Mouse (Mus musculus) urinary bladder, postnatal 36 days (tissue): ENCODE measurements around the gene Abhd14a.
"Not testable (repeated sequence)": the region's sequence is repeated elsewhere in the genome, so short reads cannot be mapped to it uniquely, and the experiment has no call there.

Source experiments
- DNase-seq, 2 experiments: peaks; one replicate each; pipeline ENCODE4 v3.0.0; 2022; ENCODE audit warnings: low spot score in 2 of 2, mixed read lengths in 1 of 2

Gene Abhd14a

DNA sequence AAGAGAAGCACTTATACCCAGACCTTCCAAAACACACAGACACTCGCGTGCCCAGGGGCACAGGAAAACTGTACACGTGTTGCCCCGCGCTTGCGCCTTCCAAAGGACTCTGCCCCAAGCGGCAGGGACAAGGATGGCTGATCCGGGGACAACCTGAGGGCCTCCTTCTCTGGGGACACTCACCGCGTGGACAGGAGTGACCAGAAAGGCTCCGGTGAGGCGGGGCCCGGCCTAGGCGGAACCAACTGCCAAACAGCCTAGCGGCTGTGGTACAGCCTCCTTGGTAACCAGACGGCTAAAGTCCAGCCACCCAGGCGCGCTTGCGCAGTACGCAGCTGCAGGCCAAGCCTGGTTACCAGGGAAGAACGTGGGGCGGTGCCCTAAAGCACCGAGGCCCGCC, at the start of gene Abhd14a, which contains the start of gene Abhd14b:
Gene Abhd14a, minus strand, starts transcription at position 331 of the 400 bp plus-strand sequence.
Gene Abhd14b, plus strand, starts transcription at position 112 of the 400 bp plus-strand sequence.
- DNase-seq = peak; percentile 90 to 93

DNA sequence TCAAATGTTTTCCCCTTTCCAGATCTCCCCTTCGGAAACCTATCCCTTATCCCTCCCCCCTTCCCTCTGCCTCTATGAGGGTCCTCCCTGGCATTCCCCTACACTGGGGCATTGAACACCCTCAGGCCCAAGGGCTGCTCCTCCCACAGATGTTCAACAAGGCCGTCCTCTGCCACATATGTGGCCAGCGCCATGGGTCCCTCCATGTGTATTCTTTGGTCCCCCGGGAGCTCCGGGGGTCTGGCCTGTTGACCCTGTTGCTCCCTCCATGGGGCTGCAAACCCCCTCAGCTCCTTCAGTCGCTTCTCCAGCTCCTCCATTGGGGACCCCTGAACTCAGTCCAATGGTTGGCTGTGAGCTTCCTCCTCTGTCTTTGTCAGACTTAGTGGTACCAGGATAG, 40.1 kb upstream of the Abhd14a start:
- DNase-seq = not testable (repeated sequence)

DNA sequence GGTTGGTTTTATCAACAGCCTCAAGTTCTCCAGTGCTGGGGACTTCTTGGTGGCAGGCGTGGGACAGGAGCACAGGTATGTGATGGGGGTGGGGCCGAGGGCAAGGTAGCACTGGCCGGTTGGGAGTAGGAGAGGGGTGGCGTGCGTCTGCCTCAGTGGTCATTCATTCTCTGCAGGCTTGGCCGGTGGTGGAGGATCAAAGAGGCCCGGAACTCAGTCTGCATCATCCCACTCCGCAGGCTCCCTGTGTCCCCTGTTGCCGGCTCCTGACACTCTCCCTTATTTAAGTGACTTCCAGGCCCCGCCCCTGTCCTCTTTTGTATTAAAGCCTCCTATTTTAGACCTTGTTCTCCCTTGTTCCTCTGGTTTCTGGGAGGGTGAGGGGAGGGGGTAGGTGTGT, 37.6 kb upstream of the Abhd14a start:
- DNase-seq = no peak

GRCm38 (mm10) chr9:106483606-106484005, 36.1 kb upstream of the Abhd14a start:
- no peak for DNase-seq

DNA sequence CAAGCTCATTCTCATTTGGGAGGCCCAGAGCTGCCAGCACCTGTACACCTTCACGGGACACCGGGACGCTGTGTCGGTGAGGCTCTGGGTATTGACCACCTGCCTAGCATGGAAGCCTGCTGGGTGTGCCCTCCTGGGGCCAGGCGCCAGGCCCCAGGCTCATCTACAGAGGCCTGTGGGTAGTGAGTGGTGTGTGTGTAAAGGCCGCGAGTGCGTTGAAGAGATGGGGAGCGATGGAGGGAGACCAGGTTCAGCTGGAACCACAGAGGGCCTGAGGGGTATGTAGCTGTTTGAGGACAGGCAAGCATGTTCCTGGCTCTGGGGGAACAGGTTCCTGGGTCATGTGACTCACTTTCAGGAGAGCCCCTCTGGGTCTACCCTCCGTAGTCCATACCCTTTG, 35.7 kb upstream of the Abhd14a start:
- DNase-seq = no peak

- DNase-seq = no peak
Measured at GRCm38 (mm10) chr9:106482578-106483115, 35.2 kb upstream of the Abhd14a start.

- DNase-seq = no peak
Measured at GRCm38 (mm10) chr9:106481676-106482075, 34.2 kb upstream of the Abhd14a start.

DNA sequence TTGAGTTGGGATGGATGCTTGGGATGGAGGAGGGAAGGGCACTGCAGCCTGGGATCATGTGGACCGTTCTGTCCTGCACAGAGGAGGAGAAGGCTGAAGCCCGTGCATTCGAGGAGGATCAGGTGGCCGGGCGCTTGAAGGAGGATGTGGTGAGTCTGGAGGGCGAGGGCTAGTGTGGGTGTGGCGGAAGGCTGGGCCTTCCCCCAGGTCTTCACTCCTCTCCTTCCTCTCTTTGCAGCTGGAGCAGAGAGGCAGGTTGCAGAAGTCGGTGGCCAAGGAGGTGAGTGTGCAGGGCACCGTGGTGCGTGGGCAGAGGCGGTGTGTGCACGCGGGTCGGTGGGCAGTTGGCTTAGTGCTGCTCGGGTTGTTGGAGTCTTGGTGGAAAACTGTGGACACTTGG, 33.6 kb upstream of the Abhd14a start:
- DNase-seq = no peak

DNA sequence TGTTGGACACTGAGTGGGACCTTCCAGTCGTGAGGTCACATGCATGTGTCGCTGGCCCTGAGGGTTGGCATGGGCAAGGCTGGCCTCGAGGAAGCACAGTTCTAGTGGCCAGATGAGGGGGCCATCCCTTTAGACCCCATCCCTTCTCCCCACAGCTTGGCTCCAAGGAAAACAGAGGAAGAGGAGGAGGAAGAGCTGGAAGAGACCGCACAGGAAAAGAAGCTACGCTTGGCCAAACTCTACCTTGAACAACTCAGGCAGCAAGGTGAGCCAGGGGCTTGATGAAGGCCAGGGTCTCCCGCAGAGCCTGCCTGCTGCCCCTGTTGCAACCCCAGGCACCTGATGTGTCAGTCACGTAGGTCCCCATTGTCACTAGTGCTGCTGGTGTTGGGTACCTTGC, 33.1 kb upstream of the Abhd14a start:
- no peak for DNase-seq

DNA sequence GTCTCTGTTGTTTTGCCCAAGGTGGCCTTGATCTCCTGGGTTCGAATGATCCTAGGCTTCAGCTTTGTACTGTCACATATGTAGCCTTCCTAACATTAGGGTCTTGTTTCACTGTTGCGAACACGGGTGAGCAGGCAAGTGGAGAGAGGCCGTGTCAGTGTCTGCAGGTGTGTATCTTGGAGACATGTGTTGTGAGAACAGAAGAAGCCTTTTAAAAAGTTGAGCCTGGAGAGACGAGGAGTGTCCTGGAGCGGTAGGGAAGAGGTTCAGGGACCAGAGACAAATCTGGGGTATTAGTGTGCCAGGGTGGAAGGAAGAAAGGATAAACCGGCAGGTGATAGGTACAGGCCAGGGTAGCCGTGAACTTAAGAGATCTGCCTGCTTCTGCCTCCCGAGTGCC, 30.6 kb upstream of the Abhd14a start:
- DNase-seq = no peak

GRCm38 (mm10) chr9:106477649-106478048, 30.2 kb upstream of the Abhd14a start:
- DNase-seq = no peak

DNA sequence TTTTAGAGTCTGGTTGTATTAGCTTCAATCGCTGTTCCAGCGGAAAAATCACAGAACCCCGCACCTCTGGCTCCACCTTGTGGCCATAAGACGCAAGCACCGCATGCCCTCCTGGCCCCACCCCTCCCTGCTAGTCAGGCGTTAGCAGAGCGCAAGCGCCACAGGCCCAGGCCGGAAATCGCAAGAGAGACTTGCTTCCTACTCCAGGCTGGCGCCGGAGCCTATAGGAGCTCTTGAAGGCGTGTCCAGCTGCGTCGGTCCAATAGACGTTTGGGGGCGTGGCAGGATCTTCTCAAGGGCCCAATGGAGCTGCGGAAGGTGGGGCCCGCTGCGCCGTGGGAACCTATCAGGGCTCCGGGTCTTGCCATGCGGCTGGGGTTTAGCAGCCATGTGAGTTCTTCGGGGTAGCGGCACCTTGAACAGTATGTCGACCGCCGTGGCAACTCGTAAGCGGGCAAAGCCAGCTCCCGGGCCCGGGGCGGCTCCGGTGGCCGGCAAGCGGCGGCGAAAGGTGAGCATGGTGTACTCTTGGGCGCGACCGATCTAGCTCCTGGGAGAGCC, 29.5 kb upstream of the Abhd14a start, which contains the start of gene Parp3:
Gene Parp3, minus strand, starts transcription at position 26 of the 561 bp plus-strand sequence.
- peak; percentile 98 to 99 for DNase-seq

GRCm38 (mm10) chr9:106476002-106476923, 28.8 kb upstream of the Abhd14a start:
- DNase-seq = peak; percentile 58 to 72

DNA sequence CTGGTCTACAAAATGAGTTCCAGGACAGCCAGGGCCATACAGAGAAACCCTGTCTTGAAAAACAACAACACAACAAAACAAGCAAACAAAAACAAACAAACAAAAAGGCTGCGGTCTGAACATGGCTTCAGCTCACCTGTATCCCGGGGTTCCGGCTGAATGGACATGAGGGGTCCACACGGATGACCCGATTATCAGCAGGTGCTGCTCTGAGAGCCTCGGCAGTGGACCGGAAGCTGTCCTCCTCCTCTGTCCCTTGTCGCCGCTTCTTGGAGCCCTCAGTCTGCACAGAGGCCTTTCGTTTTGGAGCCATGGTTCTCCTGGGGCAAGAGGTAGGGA, 28.2 kb upstream of the Abhd14a start, which contains the start of gene Rrp9:
Gene Rrp9, plus strand, starts transcription at position 301 of the 339 bp plus-strand sequence.
- no peak for DNase-seq

- DNase-seq = no peak
Measured at GRCm38 (mm10) chr9:106475046-106475445, 27.6 kb upstream of the Abhd14a start.

GRCm38 (mm10) chr9:106474456-106474855, 27.0 kb upstream of the Abhd14a start:
- peak in 1 of 2 experiments; percentile 71 for DNase-seq

DNA sequence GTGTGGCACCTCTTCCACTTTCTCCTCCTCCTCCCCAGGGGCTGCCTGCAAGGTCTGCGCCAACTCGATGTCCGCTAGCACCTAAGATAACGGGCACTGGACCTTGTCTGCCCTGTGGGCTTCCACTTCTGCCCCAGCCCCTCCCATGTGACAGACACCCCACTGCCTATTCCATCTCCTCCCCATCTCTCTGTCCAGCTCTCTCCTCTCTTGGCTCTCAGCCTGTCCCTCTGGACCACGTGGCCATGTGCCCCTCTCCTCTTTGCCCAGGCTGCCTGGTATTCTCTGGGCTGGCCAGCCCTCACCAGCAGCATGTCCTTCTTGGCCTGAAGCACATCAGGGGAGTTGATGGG, 26.3 kb upstream of the Abhd14a start:
- no peak for DNase-seq

- no peak for DNase-seq
Measured at GRCm38 (mm10) chr9:106473081-106473752, 25.7 kb upstream of the Abhd14a start.

DNA sequence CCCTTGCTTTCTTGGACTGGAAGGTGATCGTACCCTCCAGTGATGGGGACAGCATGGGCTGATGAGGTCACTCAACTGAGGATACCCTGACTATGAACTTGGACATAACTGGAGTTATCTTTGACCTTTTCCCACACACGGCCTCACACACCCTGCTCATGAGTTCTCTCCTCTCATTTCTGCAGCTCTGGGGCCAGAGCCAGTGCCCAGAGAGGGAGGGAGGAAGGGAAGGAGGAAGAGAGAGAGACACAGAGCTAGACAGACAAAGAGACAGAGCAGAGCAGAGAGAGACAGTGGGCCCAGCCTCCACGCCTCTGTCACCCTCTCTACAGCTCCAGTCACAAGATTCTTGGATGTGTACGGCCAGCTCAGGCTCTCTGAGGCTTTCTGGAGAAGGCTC, 24.8 kb upstream of the Abhd14a start:
- no peak for DNase-seq

DNA sequence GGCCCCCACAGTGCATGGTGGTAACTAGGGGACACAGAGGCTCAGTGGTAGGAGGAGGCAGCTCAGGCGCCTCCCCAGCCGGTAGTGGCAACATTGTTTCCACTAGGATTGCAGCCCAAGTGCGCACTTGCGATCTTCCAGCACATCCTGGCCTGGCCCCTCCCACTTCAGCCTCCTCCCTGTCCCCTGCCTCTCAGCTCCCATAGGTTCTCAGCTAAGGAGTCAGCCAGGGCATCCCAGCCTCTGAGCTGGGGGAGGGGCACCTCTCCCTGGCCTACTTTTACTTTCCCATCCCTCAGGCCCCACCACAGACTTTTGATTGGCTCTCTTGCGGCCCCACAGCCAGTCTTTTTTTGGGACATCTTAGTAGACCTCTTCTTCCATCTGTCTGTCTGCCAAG, 24.4 kb upstream of the Abhd14a start:
- DNase-seq = peak in 1 of 2 experiments; percentile 59

DNA sequence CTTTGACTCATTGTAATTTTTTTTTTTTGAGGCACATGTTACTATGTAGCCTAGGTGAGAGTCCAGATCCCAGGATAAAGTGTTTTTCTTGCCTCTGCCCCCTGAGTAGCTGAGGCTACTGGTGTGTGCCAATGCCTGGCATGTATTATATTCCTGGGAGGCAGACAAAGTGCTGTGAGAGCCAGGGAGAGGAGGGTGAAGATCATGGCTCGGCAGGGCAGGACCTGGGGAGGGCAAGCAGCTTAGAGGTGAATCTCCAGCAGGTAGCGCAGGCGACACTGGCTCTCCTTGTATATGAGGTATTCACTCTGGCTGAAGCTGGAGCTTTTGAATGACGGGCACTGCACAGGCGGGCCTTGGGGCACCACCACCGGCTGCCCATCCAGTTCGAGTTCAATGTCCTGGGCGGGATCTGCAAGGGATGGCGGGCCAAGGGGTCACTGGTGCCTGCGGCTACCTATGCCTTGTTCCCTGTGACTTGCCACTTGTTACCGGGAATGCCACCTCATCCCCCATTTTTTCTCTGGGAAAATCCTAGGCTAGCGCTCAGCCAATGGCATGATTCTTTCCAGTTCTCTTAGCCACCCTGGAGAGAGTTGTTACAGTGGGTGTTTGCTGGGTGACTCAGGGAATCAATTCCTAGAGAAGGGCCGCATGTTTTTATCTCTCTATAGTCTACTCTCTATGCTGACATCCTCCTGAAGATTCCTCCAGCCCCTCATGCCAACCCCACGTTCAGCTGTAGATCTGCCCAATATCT, 23.7 kb upstream of the Abhd14a start:
- DNase-seq = no peak
